Mouse (Mus musculus): Measurements from ENCODE around the gene D430019H16Rik.

The D430019H16Rik gene

GRCm38 (mm10) chr12:105490794-105491193, 37.1 kb downstream of the D430019H16Rik start:
- no peak for DNase-seq

- DNase-seq, result peak; percentile 80
These were observed 41.1 kb downstream of the D430019H16Rik start for GRCm38 (mm10) chr12:105494796-105495195.

- DNase-seq, result peak; percentile 90
These were observed 44.2 kb downstream of the D430019H16Rik start for GRCm38 (mm10) chr12:105497894-105498293.

GRCm38 (mm10) chr12:105498423-105498822, 44.8 kb downstream of the D430019H16Rik start:
- no peak for DNase-seq

GRCm38 (mm10) chr12:105498842-105499241, 45.2 kb downstream of the D430019H16Rik start:
- no peak for DNase-seq

GRCm38 (mm10) chr12:105500940-105501339, 47.3 kb downstream of the D430019H16Rik start:
- no peak for DNase-seq

- DNase-seq, result no peak
These were observed 51.1 kb downstream of the D430019H16Rik start for GRCm38 (mm10) chr12:105504736-105505135.

GRCm38 (mm10) chr12:105511109-105511508, 57.5 kb downstream of the D430019H16Rik start:
- no peak for DNase-seq

GRCm38 (mm10) chr12:105511671-105512502, 58.2 kb downstream of the D430019H16Rik start:
- DNase-seq, result no peak

GRCm38 (mm10) chr12:105514111-105514510, 60.5 kb downstream of the D430019H16Rik start:
- DNase-seq, result no peak

GRCm38 (mm10) chr12:105517026-105517675, 63.5 kb downstream of the D430019H16Rik start:
- peak; percentile 75 for DNase-seq

- DNase-seq, result no peak
These were observed 66.2 kb downstream of the D430019H16Rik start for GRCm38 (mm10) chr12:105519851-105520250.

- peak; percentile 52 for DNase-seq
These were observed 67.6 kb downstream of the D430019H16Rik start for GRCm38 (mm10) chr12:105521170-105521762.

- no peak for DNase-seq
These were observed 70.1 kb downstream of the D430019H16Rik start for GRCm38 (mm10) chr12:105523737-105524136.

- no peak for DNase-seq
These were observed 72.5 kb downstream of the D430019H16Rik start for GRCm38 (mm10) chr12:105526186-105526585.

GRCm38 (mm10) chr12:105526829-105527228, 73.2 kb downstream of the D430019H16Rik start:
- DNase-seq, result peak; percentile 87

GRCm38 (mm10) chr12:105529545-105529944, 75.9 kb downstream of the D430019H16Rik start:
- peak; percentile 67 for DNase-seq

GRCm38 (mm10) chr12:105531724-105532371, 78.2 kb downstream of the D430019H16Rik start:
- DNase-seq, result no peak

GRCm38 (mm10) chr12:105534842-105535241, 81.2 kb downstream of the D430019H16Rik start:
- no peak for DNase-seq

GRCm38 (mm10) chr12:105535968-105536760, 82.5 kb downstream of the D430019H16Rik start:
- DNase-seq, result peak; percentile 49

GRCm38 (mm10) chr12:105537162-105537561, 83.5 kb downstream of the D430019H16Rik start:
- peak; percentile 36 for DNase-seq

- DNase-seq, result no peak
These were observed 86.0 kb downstream of the D430019H16Rik start for GRCm38 (mm10) chr12:105539649-105540048.

All from lung, postnatal 36 days (tissue).